Mouse (Mus musculus): ENCODE results near the gene Hs6st2. TPM values are rescaled to one million over a fixed set of nuclear protein-coding genes. Genes with fewer than 3 reads are reported as not detected.

Gene Hs6st2
- polyA plus RNA-seq, 1 experiment from 2014 or later = 41.5 TPM

GRCm38 (mm10) chrX:51531136-51531535 lies 150.5 kb downstream of the Hs6st2 start:
- Histone ChIP-seq H3K27ac (ENCODE audit: low read depth, low read length) (no peak overlapping the region), H3K9ac (replicated peaks; ENCODE audit: low read depth, low read length) (no peak overlapping the region), H3K4me3 (ENCODE audit: low read depth, low read length) (no peak overlapping the region), H3K4me1 (ENCODE audit: control insufficient read depth, insufficient read depth, low read length) (no peaks in the 10 kb centered on the region), H3K4me2 (ENCODE audit: low read depth, low read length) (no peak overlapping the region), H3K9me3 (ENCODE audit: control insufficient read depth, low read length) (no peaks in the 10 kb centered on the region), H3K36me3 (ENCODE audit: control insufficient read depth, insufficient read depth, low read length) (no peaks in the 10 kb centered on the region), H3K27me3 (ENCODE audit: control insufficient read depth, insufficient read depth, low read length) (no peaks in the 10 kb centered on the region)
- ATAC-seq (ENCODE audit: low read depth) = no peak
- WGBS = 78% methylated on average over 1 of the region's 1 CpGs

DNA sequence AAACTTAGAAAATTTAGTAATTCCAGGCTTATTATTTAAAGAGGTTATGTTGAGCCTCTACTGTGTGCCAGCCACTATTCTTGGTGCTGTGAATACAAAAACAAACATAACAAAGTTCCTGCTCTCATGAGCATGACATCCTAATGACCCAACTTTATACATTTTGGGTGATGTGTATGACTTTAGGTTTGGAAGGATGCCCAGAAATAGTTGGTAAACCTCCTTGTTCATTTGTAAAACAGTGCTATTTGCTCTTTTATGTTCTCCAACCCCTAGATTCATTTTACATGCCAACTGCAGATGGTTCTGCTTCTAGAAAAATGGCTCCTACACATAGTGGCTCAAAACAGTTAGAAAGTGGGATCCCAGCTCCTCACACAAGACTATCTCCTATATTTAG lies 153.1 kb downstream of the Hs6st2 start:
- ATAC-seq (ENCODE audit: low read depth) = no peak
- no peak overlapping the region for H3K4me3 ChIP-seq (ENCODE audit: low read depth, low read length)

DNA sequence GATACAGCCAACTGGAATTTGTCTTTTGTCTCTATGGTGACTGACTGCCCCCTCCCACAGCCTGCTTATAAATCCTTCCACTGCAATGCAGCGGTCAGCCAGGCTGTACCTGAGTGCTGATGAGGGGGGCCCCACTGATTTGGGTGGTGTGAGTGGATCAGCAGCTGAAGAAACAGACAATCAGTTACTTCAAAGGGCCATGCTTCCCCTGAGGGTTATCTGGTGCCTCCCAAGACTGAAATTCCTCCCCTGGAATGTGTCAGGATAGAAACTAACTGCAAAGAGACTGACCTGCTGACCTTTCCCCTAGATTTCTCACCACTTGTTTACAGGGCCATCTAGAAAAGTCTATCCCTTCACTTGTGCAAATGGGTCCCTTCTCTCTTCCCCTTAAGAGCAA lies 166.8 kb downstream of the Hs6st2 start:
- Histone ChIP-seq H3K4me2 (ENCODE audit: low read depth, low read length) (no peak overlapping the region), H3K4me3 (ENCODE audit: low read depth, low read length) (no peak overlapping the region), H3K9ac (replicated peaks; ENCODE audit: low read depth, low read length) (no peak overlapping the region), H3K27ac (ENCODE audit: low read depth, low read length) (no peak overlapping the region), H3K4me1 (ENCODE audit: control insufficient read depth, insufficient read depth, low read length) (no peaks in the 10 kb centered on the region), H3K27me3 (ENCODE audit: control insufficient read depth, insufficient read depth, low read length) (no peaks in the 10 kb centered on the region), H3K9me3 (ENCODE audit: control insufficient read depth, low read length) (no peaks in the 10 kb centered on the region), H3K36me3 (ENCODE audit: control insufficient read depth, insufficient read depth, low read length) (no peaks in the 10 kb centered on the region)
- 21% methylated on average over 1 of the region's 1 CpGs for WGBS
- ATAC-seq (ENCODE audit: low read depth) = no peak

More for the DNA sequence above, 153.1 kb downstream of the Hs6st2 start:
- H3K27me3 ChIP-seq (ENCODE audit: control insufficient read depth, insufficient read depth, low read length) = no peaks in the 10 kb centered on the region
- no peak overlapping the region for H3K27ac ChIP-seq (ENCODE audit: low read depth, low read length)
- no peak overlapping the region for H3K9ac ChIP-seq (replicated peaks; ENCODE audit: low read depth, low read length)
- H3K36me3 ChIP-seq (ENCODE audit: control insufficient read depth, insufficient read depth, low read length) = no peaks in the 10 kb centered on the region
- H3K4me1 ChIP-seq (ENCODE audit: control insufficient read depth, insufficient read depth, low read length) = no peaks in the 10 kb centered on the region
- no peaks in the 10 kb centered on the region for H3K9me3 ChIP-seq (ENCODE audit: control insufficient read depth, low read length)
- H3K4me2 ChIP-seq (ENCODE audit: low read depth, low read length) = no peak overlapping the region

DNA sequence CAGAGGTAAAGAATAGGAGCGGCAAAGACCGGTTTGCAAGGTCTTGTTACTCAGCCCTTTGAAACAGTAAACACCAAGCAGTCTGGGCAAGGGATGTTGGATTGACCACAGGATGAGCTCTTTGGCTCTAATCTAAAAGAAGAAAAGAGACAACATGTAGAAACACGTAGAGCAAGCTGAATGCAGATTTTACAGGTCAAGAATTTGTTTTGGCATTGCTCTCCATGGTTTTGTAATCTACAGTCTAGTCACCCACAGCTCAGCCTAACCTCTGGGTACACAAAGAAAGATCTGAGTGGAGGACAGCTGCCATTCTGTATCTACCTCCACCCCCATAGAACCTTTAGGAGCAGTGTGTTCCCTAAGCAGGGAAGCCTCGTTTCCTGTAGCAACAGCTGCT lies 175.1 kb downstream of the Hs6st2 start:
- ATAC-seq (ENCODE audit: low read depth) = no peak
- H3K4me2 ChIP-seq (ENCODE audit: low read depth, low read length) = no peak overlapping the region
- no peak overlapping the region for H3K4me3 ChIP-seq (ENCODE audit: low read depth, low read length)
- WGBS = 76% methylated on average over 4 of the region's 4 CpGs
- no peak overlapping the region for H3K27ac ChIP-seq (ENCODE audit: low read depth, low read length)
- H3K27me3 ChIP-seq (ENCODE audit: control insufficient read depth, insufficient read depth, low read length) = no peaks in the 10 kb centered on the region
- no peaks in the 10 kb centered on the region for H3K36me3 ChIP-seq (ENCODE audit: control insufficient read depth, insufficient read depth, low read length)
- no peaks in the 10 kb centered on the region for H3K4me1 ChIP-seq (ENCODE audit: control insufficient read depth, insufficient read depth, low read length)
- H3K9me3 ChIP-seq (ENCODE audit: control insufficient read depth, low read length) = no peaks in the 10 kb centered on the region
- no peak overlapping the region for H3K9ac ChIP-seq (replicated peaks; ENCODE audit: low read depth, low read length)

DNA sequence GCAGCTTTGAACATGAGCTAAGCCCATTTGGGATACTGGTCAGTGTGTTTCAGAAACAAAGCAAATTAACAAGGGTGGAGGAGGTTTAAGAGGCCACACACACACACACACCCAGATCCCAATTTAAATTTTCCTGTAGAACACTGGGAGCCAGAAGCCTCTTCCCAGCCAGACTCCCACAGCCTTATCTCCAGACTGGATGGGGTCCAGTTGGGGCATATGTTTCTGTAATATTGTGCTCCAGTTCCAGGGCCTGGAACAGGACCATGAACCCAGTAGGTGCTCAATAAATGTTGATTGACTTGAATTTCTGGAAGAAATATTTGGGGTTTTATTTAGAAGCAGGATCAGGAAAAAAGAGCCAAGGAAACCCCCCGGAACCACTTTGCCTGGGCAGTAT lies 176.0 kb downstream of the Hs6st2 start:
- H3K36me3 ChIP-seq (ENCODE audit: control insufficient read depth, insufficient read depth, low read length) = no peaks in the 10 kb centered on the region
- no peaks in the 10 kb centered on the region for H3K27me3 ChIP-seq (ENCODE audit: control insufficient read depth, insufficient read depth, low read length)
- no peak overlapping the region for H3K4me2 ChIP-seq (ENCODE audit: low read depth, low read length)
- H3K27ac ChIP-seq (ENCODE audit: low read depth, low read length) = no peak overlapping the region
- H3K9ac ChIP-seq (replicated peaks; ENCODE audit: low read depth, low read length) = no peak overlapping the region
- no peaks in the 10 kb centered on the region for H3K4me1 ChIP-seq (ENCODE audit: control insufficient read depth, insufficient read depth, low read length)
- H3K4me3 ChIP-seq (ENCODE audit: low read depth, low read length) = no peak overlapping the region
- no peak for ATAC-seq (ENCODE audit: low read depth)
- 86% methylated on average over 1 of the region's 1 CpGs for WGBS
- no peaks in the 10 kb centered on the region for H3K9me3 ChIP-seq (ENCODE audit: control insufficient read depth, low read length)

GRCm38 (mm10) chrX:51503781-51504471 lies 177.7 kb downstream of the Hs6st2 start:
- Histone ChIP-seq H3K27me3 (ENCODE audit: control insufficient read depth, insufficient read depth, low read length) (no peaks in the 10 kb centered on the region), H3K4me3 (ENCODE audit: low read depth, low read length) (no peak overlapping the region), H3K4me2 (ENCODE audit: low read depth, low read length) (no peak overlapping the region), H3K27ac (ENCODE audit: low read depth, low read length) (no peak overlapping the region), H3K36me3 (ENCODE audit: control insufficient read depth, insufficient read depth, low read length) (no peaks in the 10 kb centered on the region), H3K9me3 (ENCODE audit: control insufficient read depth, low read length) (no peaks in the 10 kb centered on the region), H3K4me1 (ENCODE audit: control insufficient read depth, insufficient read depth, low read length) (no peaks in the 10 kb centered on the region), H3K9ac (replicated peaks; ENCODE audit: low read depth, low read length) (no peak overlapping the region)
- 55% methylated on average over 7 of the region's 7 CpGs for WGBS
- ATAC-seq (ENCODE audit: low read depth) = no peak

DNA sequence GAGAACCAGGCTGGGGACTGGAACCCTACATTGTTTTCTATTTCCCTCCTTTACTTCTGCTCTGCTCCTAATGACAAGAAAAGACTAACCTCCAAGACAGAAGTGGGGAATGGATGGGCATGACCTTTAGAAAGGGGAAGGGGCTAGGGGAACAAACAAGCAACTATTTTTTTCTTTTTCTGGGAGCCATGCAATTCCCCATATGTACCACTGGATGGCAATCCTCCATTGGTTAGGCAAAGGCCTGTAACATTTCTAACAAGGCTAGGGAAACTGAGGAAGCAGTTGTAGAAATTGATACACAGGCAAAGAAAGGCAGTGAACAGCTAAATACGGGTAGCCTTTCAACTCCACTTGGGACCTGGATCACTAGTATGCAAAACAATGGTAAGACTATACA lies 183.8 kb downstream of the Hs6st2 start:
- Histone ChIP-seq H3K9ac (replicated peaks; ENCODE audit: low read depth, low read length) (no peak overlapping the region), H3K36me3 (ENCODE audit: control insufficient read depth, insufficient read depth, low read length) (no peaks in the 10 kb centered on the region), H3K4me3 (ENCODE audit: low read depth, low read length) (no peak overlapping the region), H3K9me3 (ENCODE audit: control insufficient read depth, low read length) (no peaks in the 10 kb centered on the region), H3K27ac (ENCODE audit: low read depth, low read length) (no peak overlapping the region), H3K4me2 (ENCODE audit: low read depth, low read length) (no peak overlapping the region), H3K27me3 (ENCODE audit: control insufficient read depth, insufficient read depth, low read length) (no peaks in the 10 kb centered on the region), H3K4me1 (ENCODE audit: control insufficient read depth, insufficient read depth, low read length) (no peaks in the 10 kb centered on the region)
- 57% methylated on average over 1 of the region's 1 CpGs for WGBS
- ATAC-seq (ENCODE audit: low read depth) = no peak

DNA sequence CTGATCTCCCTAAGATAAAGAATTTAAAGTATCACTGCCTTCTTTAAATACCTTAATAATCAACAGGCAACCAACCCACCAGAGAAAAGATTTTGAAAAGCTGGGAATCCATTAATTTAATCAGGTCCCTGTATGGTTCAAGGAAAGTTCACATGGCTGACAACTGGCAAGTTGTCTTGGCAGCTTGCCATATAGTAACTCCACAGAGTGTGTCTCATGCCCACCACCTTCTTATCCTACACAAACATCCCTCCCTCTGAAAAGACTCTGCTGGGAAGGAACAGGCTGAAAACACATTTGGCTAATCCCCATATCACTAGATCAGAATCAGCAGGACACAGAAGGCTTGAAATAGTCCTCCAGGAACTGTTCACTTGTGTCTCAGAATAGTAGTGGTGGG lies 193.3 kb downstream of the Hs6st2 start:
- no peak overlapping the region for H3K27ac ChIP-seq (ENCODE audit: low read depth, low read length)
- no peaks in the 10 kb centered on the region for H3K36me3 ChIP-seq (ENCODE audit: control insufficient read depth, insufficient read depth, low read length)
- H3K27me3 ChIP-seq (ENCODE audit: control insufficient read depth, insufficient read depth, low read length) = no peaks in the 10 kb centered on the region; the same call in 1 of the 2 replicates
- H3K4me2 ChIP-seq (ENCODE audit: low read depth, low read length) = no peak overlapping the region
- no peak for ATAC-seq (ENCODE audit: low read depth)
- H3K9ac ChIP-seq (replicated peaks; ENCODE audit: low read depth, low read length) = no peak overlapping the region
- no peak overlapping the region for H3K4me3 ChIP-seq (ENCODE audit: low read depth, low read length)
- H3K4me1 ChIP-seq (ENCODE audit: control insufficient read depth, insufficient read depth, low read length) = no peaks in the 10 kb centered on the region
- no peaks in the 10 kb centered on the region for H3K9me3 ChIP-seq (ENCODE audit: control insufficient read depth, low read length)

- H3K4me2 ChIP-seq (ENCODE audit: low read depth, low read length) = no peak overlapping the region
- ATAC-seq (ENCODE audit: low read depth) = no peak
- H3K27me3 ChIP-seq (ENCODE audit: control insufficient read depth, insufficient read depth, low read length) = no peaks in the 10 kb centered on the region
- H3K9ac ChIP-seq (replicated peaks; ENCODE audit: low read depth, low read length) = no peak overlapping the region
- no peaks in the 10 kb centered on the region for H3K9me3 ChIP-seq (ENCODE audit: control insufficient read depth, low read length)
- H3K4me1 ChIP-seq (ENCODE audit: control insufficient read depth, insufficient read depth, low read length) = no peaks in the 10 kb centered on the region
- no peak overlapping the region for H3K4me3 ChIP-seq (ENCODE audit: low read depth, low read length)
- no peak overlapping the region for H3K27ac ChIP-seq (ENCODE audit: low read depth, low read length)
- H3K36me3 ChIP-seq (ENCODE audit: control insufficient read depth, insufficient read depth, low read length) = no peaks in the 10 kb centered on the region
- WGBS = 71% methylated on average over 4 of the region's 4 CpGs
Observed at GRCm38 (mm10) chrX:51469411-51469810, 212.2 kb downstream of the Hs6st2 start.
